Mouse (Mus musculus) embryonic fibroblast, embryonic 13.5 days (primary cell): Measurements from ENCODE around the gene Aldh3b1. TPM values are rescaled to one million over a fixed set of nuclear protein-coding genes. Genes with fewer than 3 reads are reported as not detected.

Experiments
- H3K27ac ChIP-seq: 2 replicates; pipeline ENCODE4 v1.5.1; 2012; ENCODE audit warnings: low read length, control low read depth, inconsistent platforms; ENCODE audit not compliant: insufficient read depth
- H3K4me1 ChIP-seq: 2 replicates; pipeline ENCODE4 v1.6.1; 2011; ENCODE audit warnings: low read length; ENCODE audit not compliant: control insufficient read depth, insufficient read depth
- H3K4me3 ChIP-seq: 2 replicates; pipeline ENCODE4 v1.5.1; 2011; ENCODE audit warnings: mild to moderate bottlenecking, control low read depth, low read length; ENCODE audit not compliant: insufficient read depth
- CTCF ChIP-seq: IDR thresholded peaks from 2 replicates; pipeline ENCODE4 v1.5.1; 2011; ENCODE audit warnings: mild to moderate bottlenecking, control low read depth, low read length, moderate library complexity, borderline replicate concordance; ENCODE audit not compliant: insufficient read depth
- POLR2A ChIP-seq: IDR thresholded peaks from 2 replicates; pipeline ENCODE4 v1.6.1; 2011; ENCODE audit warnings: low read depth, mild to moderate bottlenecking, control low read depth, low read length, moderate library complexity
- polyA plus RNA-seq: library from polyadenylated mRNA; stranded (reverse); fragments of >200 nt; gene quantifications from 2 replicates; pipeline ENCODE4 v1.2.4, GENCODE M21; 2011; ENCODE audit warnings: low read depth; ENCODE audit not compliant: missing spikeins, insufficient read length

The Aldh3b1 gene
- polyA plus RNA-seq, 1 experiment: 3.8 TPM

DNA sequence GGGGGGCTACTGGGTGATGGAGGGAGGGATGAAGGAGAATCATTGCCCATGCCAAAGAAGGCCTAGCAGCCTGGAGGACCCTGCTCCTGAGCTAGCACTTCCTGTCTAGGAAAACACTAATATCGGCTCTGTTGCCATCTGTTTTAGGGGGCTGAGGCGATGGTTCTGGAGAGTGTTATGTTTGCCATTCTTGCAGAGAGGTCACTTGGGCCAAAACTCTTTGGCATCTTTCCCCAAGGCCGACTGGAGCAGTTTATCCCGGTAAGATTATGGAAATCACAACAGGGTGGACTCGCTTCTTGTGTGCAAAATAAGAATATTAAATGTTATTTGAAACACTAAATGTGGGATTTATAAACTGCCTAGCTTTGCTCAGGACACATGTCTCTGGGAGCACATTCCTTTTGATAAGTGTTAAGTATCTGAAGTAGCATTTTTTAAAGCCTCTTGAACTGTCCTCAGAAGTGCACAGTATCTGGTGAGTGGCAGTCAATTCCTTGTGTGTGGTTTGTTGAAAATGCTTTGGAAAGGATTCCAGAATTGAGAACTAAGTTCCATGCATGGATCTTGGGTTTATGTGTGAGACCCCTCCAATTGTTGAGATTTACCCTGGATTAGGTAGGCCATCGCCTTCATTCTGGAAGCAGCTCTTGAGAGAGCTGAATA, 45.1 kb downstream of the Aldh3b1 start:
- Histone ChIP-seq H3K27ac (no peak overlapping the region), H3K4me3 (no peak overlapping the region), H3K4me1 (no peaks in the 10 kb centered on the region)
- TF ChIP-seq CTCF (no peak), POLR2A (no peak)

DNA sequence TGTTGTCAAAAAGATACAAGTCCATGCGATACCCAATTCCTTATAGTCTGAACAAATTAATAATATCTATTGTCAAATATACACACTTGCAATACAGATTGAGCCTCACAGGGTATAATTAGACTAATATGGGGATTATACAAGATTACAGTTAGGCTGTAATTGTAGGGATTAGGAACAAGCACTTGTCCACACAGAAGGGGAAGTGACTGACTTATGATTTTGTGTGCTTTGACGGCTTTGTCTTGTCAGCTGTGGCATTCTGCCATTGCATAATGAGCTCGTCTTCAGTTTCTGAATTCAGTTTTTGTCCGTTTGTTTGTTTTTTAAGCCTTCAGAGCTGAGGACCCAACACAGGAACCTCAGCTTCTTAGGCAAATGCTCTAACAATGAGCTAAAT, 47.4 kb downstream of the Aldh3b1 start:
- TF ChIP-seq CTCF (no peak), POLR2A (no peak)
- Histone ChIP-seq H3K4me1 (no peaks in the 10 kb centered on the region), H3K27ac (no peak overlapping the region), H3K4me3 (no peak overlapping the region)

DNA sequence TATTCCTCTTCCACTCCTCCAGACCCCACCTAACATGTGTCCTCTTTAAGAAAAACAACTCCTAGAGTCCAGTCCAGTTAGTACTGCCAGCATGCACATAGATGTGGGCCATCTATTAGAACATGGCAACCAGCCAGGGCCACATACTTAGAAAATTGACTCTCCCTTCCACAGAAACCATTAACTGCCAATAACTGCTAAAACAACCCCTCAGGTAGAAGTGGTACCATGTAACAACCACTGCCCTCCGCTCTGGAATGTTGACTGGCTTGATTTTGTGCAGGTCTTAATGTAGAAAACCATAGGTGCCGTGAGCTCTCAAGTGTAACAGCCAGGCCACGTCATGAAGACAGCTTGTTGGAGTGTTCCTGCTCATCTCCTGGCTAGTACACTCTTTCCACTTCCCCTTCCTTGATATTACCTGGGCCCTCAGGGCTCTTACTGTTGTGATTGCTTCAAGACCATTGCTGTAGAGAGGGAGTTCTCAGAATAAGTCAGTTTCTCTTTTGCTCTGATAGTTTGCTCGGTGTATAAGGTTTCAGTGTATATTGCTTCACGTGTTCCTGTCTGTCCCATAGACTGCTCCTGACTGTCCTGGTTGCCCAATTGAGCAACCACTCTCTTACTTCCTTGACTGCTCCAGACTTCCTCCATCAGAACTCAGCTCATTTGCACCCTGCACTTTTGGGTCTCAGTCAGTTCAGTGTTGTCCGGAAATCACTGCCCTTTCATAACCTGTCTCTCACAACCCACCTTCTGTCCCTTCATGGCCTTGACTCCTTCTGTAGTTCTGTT, 49.4 kb downstream of the Aldh3b1 start:
- Histone ChIP-seq H3K4me3 (no peak overlapping the region), H3K4me1 (no peaks in the 10 kb centered on the region), H3K27ac (no peak overlapping the region)
- no peak for TF ChIP-seq CTCF
- TF ChIP-seq POLR2A: no peak

DNA sequence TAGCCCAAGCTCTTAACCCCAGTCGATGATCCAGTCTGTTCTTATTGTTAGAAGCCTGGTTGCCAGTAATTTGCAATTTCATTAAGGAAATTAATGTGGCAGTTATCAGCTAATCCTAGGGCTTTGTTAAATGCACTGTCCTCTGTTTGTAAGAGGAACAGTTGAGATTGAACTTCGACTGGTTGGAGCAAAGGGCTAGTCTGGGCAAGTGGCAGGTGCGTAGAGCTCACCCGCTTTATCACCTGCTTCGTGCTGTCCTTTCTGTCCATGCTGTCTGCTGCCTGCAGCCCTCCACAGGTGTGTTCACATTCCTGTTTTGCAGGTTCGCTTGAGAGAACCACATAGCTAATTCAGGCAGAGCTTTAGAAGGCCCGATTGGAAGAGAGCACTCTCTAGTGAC, 54.6 kb downstream of the Aldh3b1 start:
- TF ChIP-seq POLR2A (no peak), CTCF (no peak)
- Histone ChIP-seq H3K27ac (no peak overlapping the region), H3K4me3 (no peak overlapping the region), H3K4me1 (peaks cover 3% of the 10 kb centered on the region; the same call in 1 of the 2 replicates)

DNA sequence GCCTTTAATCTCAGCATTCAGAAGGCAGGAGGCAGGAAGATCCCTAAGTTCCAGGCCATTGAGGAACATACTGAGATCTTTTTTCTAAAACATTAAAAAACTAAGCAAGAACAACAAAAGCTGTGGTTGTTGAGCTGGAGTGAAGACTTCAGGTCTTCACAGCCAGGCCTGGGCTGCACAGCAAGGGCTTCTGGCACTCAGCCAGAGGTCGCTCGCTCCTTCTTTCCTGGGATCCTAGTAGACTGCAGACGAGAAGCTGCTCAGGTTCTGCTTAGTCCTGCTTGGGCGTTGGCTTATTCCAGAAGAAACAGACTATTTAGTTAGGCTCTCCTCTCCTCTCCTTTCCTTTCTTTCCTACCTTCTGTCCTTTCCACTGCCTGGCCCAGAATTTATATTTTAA, 57.2 kb downstream of the Aldh3b1 start:
- no peak for TF ChIP-seq CTCF
- no peak for TF ChIP-seq POLR2A
- no peak overlapping the region for H3K27ac ChIP-seq
- no peak overlapping the region for H3K4me3 ChIP-seq
- peaks cover 3% of the 10 kb centered on the region; the same call in 1 of the 2 replicates for H3K4me1 ChIP-seq

DNA sequence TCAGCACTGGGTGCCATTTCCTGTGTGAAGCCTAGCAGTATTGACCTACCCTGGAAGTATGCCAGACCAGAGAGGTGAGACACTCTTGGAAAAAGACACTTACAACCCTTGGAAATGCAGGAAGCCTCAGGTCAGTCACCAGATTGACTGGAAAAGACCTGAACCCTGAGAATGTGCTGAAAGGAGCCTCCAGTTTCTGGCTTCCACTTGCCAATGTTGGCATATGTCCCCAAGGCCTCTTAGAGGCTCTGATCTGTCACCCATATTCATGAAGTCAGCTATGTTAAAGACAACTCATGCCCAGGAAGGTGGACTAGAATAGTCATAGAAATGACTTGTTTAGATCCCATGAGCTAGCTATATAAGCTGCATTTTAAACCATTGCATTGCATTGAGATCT, 58.1 kb downstream of the Aldh3b1 start:
- peaks cover 3% of the 10 kb centered on the region; the same call in 1 of the 2 replicates for H3K4me1 ChIP-seq
- no peak for TF ChIP-seq POLR2A
- no peak for TF ChIP-seq CTCF
- H3K4me3 ChIP-seq: no peak overlapping the region
- no peak overlapping the region for H3K27ac ChIP-seq

DNA sequence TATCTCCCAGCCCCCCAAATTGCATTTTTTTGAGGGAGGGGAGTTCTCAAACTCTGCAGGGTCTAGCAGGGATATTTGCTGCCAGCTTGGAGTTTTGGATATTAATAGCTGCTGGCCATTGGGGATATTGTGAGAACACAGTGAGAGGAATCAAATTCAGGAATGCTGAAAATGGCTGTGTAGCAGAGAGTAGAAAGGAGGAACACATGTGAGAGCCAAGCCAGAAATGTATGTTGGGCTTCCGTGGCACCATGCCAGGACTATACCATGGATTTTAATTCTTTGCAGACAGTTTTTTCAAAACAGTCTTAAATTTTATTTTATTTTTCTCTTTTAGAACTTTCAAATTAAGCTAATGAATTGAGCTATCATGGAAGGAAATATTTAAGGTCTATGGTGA, 61.3 kb downstream of the Aldh3b1 start:
- H3K4me3 ChIP-seq: no peak overlapping the region
- no peaks in the 10 kb centered on the region; the same call in 1 of the 2 replicates for H3K4me1 ChIP-seq
- TF ChIP-seq CTCF (no peak), POLR2A (no peak)
- no peak overlapping the region for H3K27ac ChIP-seq

DNA sequence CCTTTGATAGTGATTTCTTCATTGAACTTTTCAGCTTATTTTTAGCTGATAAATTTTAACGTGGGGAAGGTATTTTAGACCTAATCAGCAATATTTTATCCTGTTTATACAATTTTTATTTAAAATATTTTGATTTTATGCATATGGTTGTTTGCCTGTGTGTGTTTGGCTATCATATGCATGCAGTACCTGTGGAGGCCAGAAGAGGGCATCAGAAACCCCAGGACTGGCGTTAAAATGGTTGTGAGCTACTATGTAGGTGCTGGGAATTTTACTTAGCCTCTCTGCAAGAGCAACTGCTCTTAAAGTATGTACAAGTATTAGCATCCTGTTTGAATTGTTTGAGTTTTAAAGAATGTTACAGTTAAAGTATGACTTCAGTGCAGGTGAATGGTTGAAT, 64.6 kb downstream of the Aldh3b1 start:
- H3K27ac ChIP-seq: no peak overlapping the region
- no peaks in the 10 kb centered on the region for H3K4me1 ChIP-seq
- TF ChIP-seq POLR2A (no peak), CTCF (no peak)
- no peak overlapping the region for H3K4me3 ChIP-seq

Other genes starting within 250 kb of the Aldh3b1 start
- gene Lrp5, start 243.2 kb downstream of the Aldh3b1 start, polyA plus RNA-seq: 32.0 and 32.7 TPM in 2 replicates
- gene 1810055G02Rik, start 221.5 kb downstream of the Aldh3b1 start, polyA plus RNA-seq: 53.5 and 57.9 TPM in 2 replicates
- gene Kmt5b, start 162.4 kb downstream of the Aldh3b1 start, polyA plus RNA-seq: 36.9 and 47.1 TPM in 2 replicates
- 48.4 and 65.0 TPM in 2 replicates for gene Chka, start 78.0 kb downstream of the Aldh3b1 start, polyA plus RNA-seq
- gene Tcirg1, start 22.7 kb downstream of the Aldh3b1 start, polyA plus RNA-seq: 56.8 and 60.7 TPM in 2 replicates
- gene Ndufs8, start 17.0 kb downstream of the Aldh3b1 start, polyA plus RNA-seq: 97.0 and 108 TPM in 2 replicates
- gene Unc93b1, start 5.4 kb upstream of the Aldh3b1 start, polyA plus RNA-seq: 34.5 and 44.9 TPM in 2 replicates
- not detected in 2 replicates for gene Aldh3b3, start 28.8 kb upstream of the Aldh3b1 start, polyA plus RNA-seq
- gene Aldh3b2, start 42.5 kb upstream of the Aldh3b1 start, polyA plus RNA-seq: not detected in 2 replicates
- 4.9 and 7.7 TPM in 2 replicates for gene Acy3, start 56.8 kb upstream of the Aldh3b1 start, polyA plus RNA-seq
- not detected in 2 replicates for gene Tbx10, start 62.9 kb upstream of the Aldh3b1 start, polyA plus RNA-seq
- gene Nudt8, start 70.8 kb upstream of the Aldh3b1 start, polyA plus RNA-seq: 18.5 and 19.7 TPM in 2 replicates
- 2.1 TPM in 2 replicates for gene Gm49405, start 70.8 kb upstream of the Aldh3b1 start, polyA plus RNA-seq
- gene Doc2g, start 73.5 kb upstream of the Aldh3b1 start, polyA plus RNA-seq: 2.1 and 3.2 TPM in 2 replicates
- gene Ndufv1, start 83.0 kb upstream of the Aldh3b1 start, polyA plus RNA-seq: 64.3 and 74.1 TPM in 2 replicates
- 225 and 296 TPM in 2 replicates for gene Gstp1, start 108.2 kb upstream of the Aldh3b1 start, polyA plus RNA-seq
- 1.7 and 3.1 TPM in 2 replicates for gene Gstp2, start 116.2 kb upstream of the Aldh3b1 start, polyA plus RNA-seq
- gene Gstp3, start 129.8 kb upstream of the Aldh3b1 start, polyA plus RNA-seq: not detected in 2 replicates
- gene Cabp2, start 151.8 kb upstream of the Aldh3b1 start, polyA plus RNA-seq: not detected in 2 replicates
- 25.1 and 32.1 TPM in 2 replicates for gene Cdk2ap2, start 167.4 kb upstream of the Aldh3b1 start, polyA plus RNA-seq
- 14.5 and 19.5 TPM in 2 replicates for gene Pitpnm1, start 170.2 kb upstream of the Aldh3b1 start, polyA plus RNA-seq
- gene Aip, start 196.1 kb upstream of the Aldh3b1 start, polyA plus RNA-seq: 63.9 and 72.7 TPM in 2 replicates
- not detected in 2 replicates for gene Gpr152, start 210.0 kb upstream of the Aldh3b1 start, polyA plus RNA-seq
- gene Cabp4, start 214.2 kb upstream of the Aldh3b1 start, polyA plus RNA-seq: not detected in 2 replicates
- gene Coro1b, start 218.8 kb upstream of the Aldh3b1 start, polyA plus RNA-seq: 143 and 179 TPM in 2 replicates
- 0.50 TPM in 1 of 2 replicates, not detected in the other for gene Ptprcap, start 223.8 kb upstream of the Aldh3b1 start, polyA plus RNA-seq
- gene Rps6kb2, start 233.5 kb upstream of the Aldh3b1 start, polyA plus RNA-seq: 18.7 and 35.9 TPM in 2 replicates
- 3.3 and 4.4 TPM in 2 replicates for gene Carns1, start 245.7 kb upstream of the Aldh3b1 start, polyA plus RNA-seq